Mouse (Mus musculus) liver, embryonic 15.5 days (tissue): ENCODE measurements around the gene Defb22. TPM values are rescaled to one million over a fixed set of nuclear protein-coding genes. Genes with fewer than 3 reads are reported as not detected.

Source experiments
- ATAC-seq: fragments of 200-750 bp; cut with Nextera tagmentation; 2 replicates; pipeline ENCODE4 v1.8.0; 2017; ENCODE audit warnings: moderate number of reproducible peaks, mild to moderate bottlenecking, moderate library complexity; ENCODE audit not compliant: insufficient read depth
- H3K27ac ChIP-seq: fragments of 300-500 bp; sonication (generic); replicated peaks from 2 replicates; pipeline ENCODE4 v1.5.1; 2015; ENCODE audit warnings: mild to moderate bottlenecking, inconsistent platforms
- H3K27me3 ChIP-seq: fragments of 300-500 bp; sonication (generic); 2 replicates; pipeline ENCODE4 v1.6.1; 2015; ENCODE audit warnings: mild to moderate bottlenecking, inconsistent platforms
- H3K36me3 ChIP-seq: fragments of 300-500 bp; sonication (generic); replicated peaks from 2 replicates; pipeline ENCODE4 v1.6.1; 2015; ENCODE audit warnings: moderate library complexity, mild to moderate bottlenecking, inconsistent platforms
- H3K4me1 ChIP-seq: fragments of 300-500 bp; sonication (generic); replicated peaks from 2 replicates; pipeline ENCODE4 v1.6.1; 2015; ENCODE audit warnings: inconsistent platforms
- H3K4me2 ChIP-seq: fragments of 300-500 bp; sonication (generic); 2 replicates; pipeline ENCODE4 v1.6.1; 2015; ENCODE audit warnings: moderate library complexity, mild to moderate bottlenecking, inconsistent platforms
- H3K4me3 ChIP-seq: fragments of 300-500 bp; sonication (generic); replicated peaks from 2 replicates; pipeline ENCODE4 v1.5.1; 2015; ENCODE audit warnings: mild to moderate bottlenecking, inconsistent platforms
- H3K9ac ChIP-seq: fragments of 300-500 bp; sonication (generic); 2 replicates; pipeline ENCODE4 v1.6.1; 2015; ENCODE audit warnings: moderate library complexity, mild to moderate bottlenecking, inconsistent platforms
- H3K9me3 ChIP-seq: fragments of 300-500 bp; sonication (generic); replicated peaks from 2 replicates; pipeline ENCODE4 v1.6.1; 2016; ENCODE audit warnings: inconsistent platforms
- WGBS: fragments of 180-500 bp; shearing (Covaris S2); methylation state at CpG from one replicate; pipeline ENCODE4 v1.1.7; 2015; ENCODE audit warnings: mixed read lengths; ENCODE audit not compliant: insufficient replicate concordance; 5-methylcytosine and 5-hydroxymethylcytosine counted together
- polyA plus RNA-seq: library from polyadenylated mRNA; unstranded; fragments of >200 nt; fragmentation: Nextera tagmentation; extraction: Ambion mirVana; gene quantifications from 2 replicates; pipeline ENCODE4 v1.2.1, GENCODE M21; 2015

Gene Defb22
- not detected in 2 replicates for polyA plus RNA-seq

- Histone ChIP-seq H3K36me3 (no peaks in the 10 kb centered on the region), H3K4me2 (no peak within 1 kb of the TSS), H3K9ac (no peak within 1 kb of the TSS), H3K4me1 (no peaks in the 10 kb centered on the region), H3K9me3 (no peaks in the 10 kb centered on the region), H3K27ac (no peak within 1 kb of the TSS), H3K27me3 (no peaks in the 10 kb centered on the region), H3K4me3 (no peak within 1 kb of the TSS)
- ATAC-seq: no peak
Observed at GRCm38 (mm10) chr2:152490038-152490437, at the start of gene Defb22. Gene Defb22, minus strand, starts transcription at chr2:152490138.

- 57% methylated on average over 4 of the region's 4 CpGs for WGBS
- Histone ChIP-seq H3K27ac (no peak within 1 kb of the TSS), H3K4me1 (no peaks in the 10 kb centered on the region), H3K9me3 (no peaks in the 10 kb centered on the region), H3K4me2 (no peak within 1 kb of the TSS), H3K36me3 (no peaks in the 10 kb centered on the region), H3K27me3 (no peaks in the 10 kb centered on the region), H3K4me3 (no peak within 1 kb of the TSS), H3K9ac (no peak within 1 kb of the TSS)
- ATAC-seq: no peak
Observed at GRCm38 (mm10) chr2:152517981-152518380, 28.0 kb upstream of the Defb22 start, which contains the start of gene Defb28. Gene Defb28, plus strand, starts transcription at chr2:152518255.

GRCm38 (mm10) chr2:152516084-152516483 lies 26.1 kb upstream of the Defb22 start:
- no peak overlapping the region for H3K27ac ChIP-seq
- WGBS: 62% methylated on average over 4 of the region's 4 CpGs

GRCm38 (mm10) chr2:152511592-152511991 lies 21.7 kb upstream of the Defb22 start, which contains the start of gene Defb26:
Gene Defb26, minus strand, starts transcription at chr2:152511692.
- ATAC-seq: no peak

More at GRCm38 (mm10) chr2:152516084-152516483, 26.1 kb upstream of the Defb22 start:
- no peak for ATAC-seq
- H3K27me3 ChIP-seq: no peaks in the 10 kb centered on the region
- no peak overlapping the region for H3K4me3 ChIP-seq
- H3K36me3 ChIP-seq: no peaks in the 10 kb centered on the region
- no peak overlapping the region for H3K4me2 ChIP-seq
- H3K9me3 ChIP-seq: no peaks in the 10 kb centered on the region
- no peak overlapping the region for H3K9ac ChIP-seq
- no peaks in the 10 kb centered on the region for H3K4me1 ChIP-seq

GRCm38 (mm10) chr2:152503950-152504349 lies 14.0 kb upstream of the Defb22 start:
- Histone ChIP-seq H3K4me2 (no peak overlapping the region), H3K27ac (no peak overlapping the region), H3K9ac (no peak overlapping the region), H3K9me3 (no peaks in the 10 kb centered on the region), H3K4me3 (no peak overlapping the region), H3K27me3 (no peaks in the 10 kb centered on the region), H3K36me3 (no peaks in the 10 kb centered on the region), H3K4me1 (no peaks in the 10 kb centered on the region)
- no peak for ATAC-seq
- 53% methylated on average over 2 of the region's 2 CpGs for WGBS

More at GRCm38 (mm10) chr2:152511592-152511991, 21.7 kb upstream of the Defb22 start, which contains the start of gene Defb26:
- Histone ChIP-seq H3K4me3 (no peak within 1 kb of the TSS), H3K27me3 (no peaks in the 10 kb centered on the region), H3K36me3 (no peaks in the 10 kb centered on the region), H3K27ac (no peak within 1 kb of the TSS), H3K9me3 (no peaks in the 10 kb centered on the region), H3K4me1 (no peaks in the 10 kb centered on the region), H3K9ac (no peak within 1 kb of the TSS), H3K4me2 (no peak within 1 kb of the TSS)
- WGBS: 67% methylated on average over 1 of the region's 1 CpGs

- Histone ChIP-seq H3K9me3 (no peaks in the 10 kb centered on the region), H3K9ac (no peak overlapping the region), H3K36me3 (no peaks in the 10 kb centered on the region), H3K4me1 (no peaks in the 10 kb centered on the region), H3K4me3 (no peak overlapping the region), H3K27ac (no peak overlapping the region), H3K4me2 (no peak overlapping the region), H3K27me3 (no peaks in the 10 kb centered on the region)
- no peak for ATAC-seq
- WGBS: 56% methylated on average over 6 of the region's 6 CpGs
Observed at GRCm38 (mm10) chr2:152500863-152501229, 10.9 kb upstream of the Defb22 start.

GRCm38 (mm10) chr2:152500204-152500862 lies 10.4 kb upstream of the Defb22 start:
- no peak for ATAC-seq
- Histone ChIP-seq H3K27me3 (no peaks in the 10 kb centered on the region), H3K36me3 (no peaks in the 10 kb centered on the region), H3K4me1 (no peaks in the 10 kb centered on the region), H3K27ac (no peak overlapping the region), H3K9me3 (no peaks in the 10 kb centered on the region), H3K9ac (no peak overlapping the region), H3K4me2 (no peak overlapping the region), H3K4me3 (no peak overlapping the region)
- 43% methylated on average over 7 of the region's 7 CpGs for WGBS

GRCm38 (mm10) chr2:152498020-152498419 lies 8.1 kb upstream of the Defb22 start:
- no peaks in the 10 kb centered on the region for H3K36me3 ChIP-seq
- no peak overlapping the region for H3K4me3 ChIP-seq
- no peaks in the 10 kb centered on the region for H3K9me3 ChIP-seq
- 69% methylated on average over 6 of the region's 6 CpGs for WGBS
- no peaks in the 10 kb centered on the region for H3K4me1 ChIP-seq
- no peak for ATAC-seq
- no peaks in the 10 kb centered on the region for H3K27me3 ChIP-seq
- no peak overlapping the region for H3K9ac ChIP-seq
- no peak overlapping the region for H3K27ac ChIP-seq
- H3K4me2 ChIP-seq: no peak overlapping the region

GRCm38 (mm10) chr2:152493151-152493550 lies 3.2 kb upstream of the Defb22 start:
- Histone ChIP-seq H3K27ac (no peak overlapping the region), H3K9me3 (no peaks in the 10 kb centered on the region), H3K9ac (no peak overlapping the region), H3K36me3 (no peaks in the 10 kb centered on the region), H3K4me1 (no peaks in the 10 kb centered on the region), H3K4me2 (no peak overlapping the region), H3K4me3 (no peak overlapping the region), H3K27me3 (no peaks in the 10 kb centered on the region)
- ATAC-seq: no peak
- 51% methylated on average over 6 of the region's 6 CpGs for WGBS

GRCm38 (mm10) chr2:152487024-152487423 lies 2.9 kb downstream of the Defb22 start:
- 54% methylated on average over 2 of the region's 2 CpGs for WGBS

GRCm38 (mm10) chr2:152481726-152482125 lies 8.2 kb downstream of the Defb22 start:
- Histone ChIP-seq H3K4me1 (no peaks in the 10 kb centered on the region), H3K36me3 (no peaks in the 10 kb centered on the region), H3K9ac (no peak overlapping the region), H3K27me3 (no peaks in the 10 kb centered on the region), H3K27ac (no peak overlapping the region), H3K4me3 (no peak overlapping the region), H3K4me2 (no peak overlapping the region), H3K9me3 (no peaks in the 10 kb centered on the region)
- ATAC-seq: no peak
- WGBS: 60% methylated on average over 7 of the region's 7 CpGs

More at GRCm38 (mm10) chr2:152487024-152487423, 2.9 kb downstream of the Defb22 start:
- H3K9ac ChIP-seq: no peak overlapping the region
- ATAC-seq: no peak
- H3K36me3 ChIP-seq: no peaks in the 10 kb centered on the region
- no peaks in the 10 kb centered on the region for H3K27me3 ChIP-seq
- no peak overlapping the region for H3K4me2 ChIP-seq
- H3K4me3 ChIP-seq: no peak overlapping the region
- no peak overlapping the region for H3K27ac ChIP-seq
- H3K4me1 ChIP-seq: no peaks in the 10 kb centered on the region
- H3K9me3 ChIP-seq: no peaks in the 10 kb centered on the region

GRCm38 (mm10) chr2:152480881-152481280 lies 9.1 kb downstream of the Defb22 start:
- no peak overlapping the region for H3K4me3 ChIP-seq
- no peaks in the 10 kb centered on the region for H3K4me1 ChIP-seq
- H3K9me3 ChIP-seq: no peaks in the 10 kb centered on the region
- H3K27me3 ChIP-seq: no peaks in the 10 kb centered on the region
- ATAC-seq: no peak
- H3K36me3 ChIP-seq: no peaks in the 10 kb centered on the region
- H3K27ac ChIP-seq: no peak overlapping the region
- no peak overlapping the region for H3K9ac ChIP-seq
- no peak overlapping the region for H3K4me2 ChIP-seq
- 48% methylated on average over 3 of the region's 3 CpGs for WGBS
